In genomic region chr4:133910236-133911211, GRCm38 (mm10) we compare ENCODE assay signal across 8 mouse cellular contexts. TPM values are rescaled to one million over a fixed set of nuclear protein-coding genes. Genes with fewer than 3 reads are reported as not detected.
DNase-seq lines count a peak whose midpoint lies in the region; ATAC-seq lines count a peak whose summit lies in the region.

No protein-coding gene starts in this region.

- under 1% methylated on average over 56 of the region's 57 CpGs for WGBS in hindbrain, embryonic 11.5 days

- H3K9ac ChIP-seq in hindbrain, embryonic 11.5 days (ENCODE audit: low read depth, low read length): peak overlapping the region; percentile 8; the same call in 1 of the 2 replicates

- no peaks in the 10 kb centered on the region for H3K36me3 ChIP-seq in hindbrain, embryonic 11.5 days (ENCODE audit: control insufficient read depth, insufficient read depth, low read length)

- DNase-seq in MEL-GATA-1-ER (ENCODE audit: extremely low read depth, low read depth): peak; percentile 82
- peak; percentile 98 for DNase-seq in cerebellum, adult 9-11 months
- DNase-seq in frontal cortex, adult 2 months (ENCODE audit: extremely low spot score in 1 of 2, low spot score in 1 of 2): peak; percentile 87 to 95
- DNase-seq in hindbrain, embryonic 11.5 days (ENCODE audit: low spot score): peak; percentile 99
- peak; percentile 97 to 98 for DNase-seq in layer of hippocampus, postnatal 10 days (ENCODE audit: low spot score in 2 of 2)
- peak; percentile 97 for DNase-seq in lung, postnatal 10 days
- peak; percentile 95 for DNase-seq in ovary, postnatal 36 days (ENCODE audit: low spot score)
- peak; percentile 95 for DNase-seq in thymus, postnatal 25 days

- H3K4me3 ChIP-seq in hindbrain, embryonic 11.5 days (ENCODE audit: low read depth, low read length): peak overlapping the region; percentile 37

- H3K27me3 ChIP-seq in hindbrain, embryonic 11.5 days (ENCODE audit: control insufficient read depth, insufficient read depth, low read length): no peaks in the 10 kb centered on the region

- peak overlapping the region; percentile 69 for H3K4me2 ChIP-seq in hindbrain, embryonic 11.5 days (replicated peaks; ENCODE audit: low read depth, low read length)

- peak; percentile 98 for ATAC-seq in hindbrain, embryonic 11.5 days (ENCODE audit: low FRiP score)

- H3K4me1 ChIP-seq in hindbrain, embryonic 11.5 days (replicated peaks; ENCODE audit: control insufficient read depth, insufficient read depth, low read length): no peaks in the 10 kb centered on the region

- H3K27ac ChIP-seq in hindbrain, embryonic 11.5 days (ENCODE audit: low read depth, low read length): peak overlapping the region; percentile 25

- H3K9me3 ChIP-seq in hindbrain, embryonic 11.5 days (ENCODE audit: control insufficient read depth, low read length): no peaks in the 10 kb centered on the region

RNA-seq across cellular contexts. Expression of gene Rps6ka1, which starts 22.9 kb away (rescaled TPM):
- 10.8 and 12.8 TPM in 2 replicates for polyA plus RNA-seq in frontal cortex, adult 2 months (2012; rRNA removed)
- polyA plus RNA-seq in hindbrain, embryonic 11.5 days (2014; fragmentation: Nextera tagmentation; extraction: Ambion mirVana): 27.9 and 28.7 TPM in 2 replicates
- 10 to 100 TPM; 18.2 TPM for total RNA-seq in layer of hippocampus, postnatal 10 days (2021)

RNA-seq across cellular contexts. Expression of gene Hmgn2, which starts 57.9 kb away (rescaled TPM):
- 204 and 207 TPM in 2 replicates for polyA plus RNA-seq in frontal cortex, adult 2 months (2012; rRNA removed)
- 3,330 and 3,354 TPM in 2 replicates for polyA plus RNA-seq in hindbrain, embryonic 11.5 days (2014; fragmentation: Nextera tagmentation; extraction: Ambion mirVana)
- total RNA-seq in layer of hippocampus, postnatal 10 days (2021): 100 to 1,000 TPM; 199 to 225 TPM

Comparison
In these comparisons a context has a peak if more than half of its experiments do, and no peak if none do; other contexts are left out.
1. Peak in every context shown above with its lines: DNase-seq, ATAC-seq, H3K4me3 ChIP-seq and H3K27ac ChIP-seq.
2. RNA of gene Hmgn2, which starts 57.9 kb away (polyA plus RNA-seq): 3,330 to 3,354 TPM in hindbrain, embryonic 11.5 days; 204 to 207 TPM in frontal cortex, adult 2 months; every median in the first group is over 10 times any median in the second.